Mouse (Mus musculus) skeletal muscle tissue, adult 2 months (tissue): ENCODE data around the gene Stx1b.
A peak's percentile ranks its signal among the peaks of the same experiment; 100 is the strongest.
"Not testable (repeated sequence)": the region's sequence is repeated elsewhere in the genome, so short reads cannot be mapped to it uniquely, and the experiment has no call there.

Source experiments
- DNase-seq: peaks from one replicate; pipeline ENCODE4 v3.0.0-alpha.2; 2012; ENCODE audit warnings: low read depth, low spot score

Gene Stx1b

GRCm38 (mm10) chr7:127824176-127824871 is at the start of gene Stx1b, which contains the start of gene Stx4a:
Gene Stx1b, minus strand, starts transcription at chr7:127824549.
Gene Stx4a, plus strand, starts transcription at chr7:127824294.
- DNase-seq = no peak

GRCm38 (mm10) chr7:127870136-127870821 is 45.9 kb upstream of the Stx1b start:
- DNase-seq = no peak

GRCm38 (mm10) chr7:127869149-127869810 is 44.9 kb upstream of the Stx1b start:
- peak; percentile 68 for DNase-seq

GRCm38 (mm10) chr7:127867641-127868040 is 43.3 kb upstream of the Stx1b start:
- no peak for DNase-seq

- DNase-seq = no peak
Observed at GRCm38 (mm10) chr7:127866434-127866833, 42.1 kb upstream of the Stx1b start.

DNA sequence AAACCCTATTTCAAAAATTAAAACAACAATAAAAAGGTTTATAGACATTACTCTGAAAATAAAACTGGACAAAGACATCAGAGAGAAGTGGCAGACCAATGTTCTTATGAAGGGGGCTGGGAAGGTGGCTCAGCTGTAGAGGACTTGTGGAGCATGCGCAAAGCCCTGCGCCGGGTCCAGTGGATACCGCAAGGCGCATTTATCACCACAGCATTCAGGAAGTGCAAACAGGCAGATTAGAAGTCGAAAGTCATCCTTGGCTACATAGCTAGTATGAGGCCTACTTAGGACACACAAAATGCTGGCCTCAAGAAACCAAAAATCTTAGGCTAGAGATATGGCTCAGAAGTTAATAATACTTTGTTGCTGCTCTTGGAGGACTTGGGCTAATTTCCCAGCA is 33.9 kb upstream of the Stx1b start:
- no peak for DNase-seq

GRCm38 (mm10) chr7:127850906-127851305 is 26.6 kb upstream of the Stx1b start:
- DNase-seq = peak; percentile 87

DNA sequence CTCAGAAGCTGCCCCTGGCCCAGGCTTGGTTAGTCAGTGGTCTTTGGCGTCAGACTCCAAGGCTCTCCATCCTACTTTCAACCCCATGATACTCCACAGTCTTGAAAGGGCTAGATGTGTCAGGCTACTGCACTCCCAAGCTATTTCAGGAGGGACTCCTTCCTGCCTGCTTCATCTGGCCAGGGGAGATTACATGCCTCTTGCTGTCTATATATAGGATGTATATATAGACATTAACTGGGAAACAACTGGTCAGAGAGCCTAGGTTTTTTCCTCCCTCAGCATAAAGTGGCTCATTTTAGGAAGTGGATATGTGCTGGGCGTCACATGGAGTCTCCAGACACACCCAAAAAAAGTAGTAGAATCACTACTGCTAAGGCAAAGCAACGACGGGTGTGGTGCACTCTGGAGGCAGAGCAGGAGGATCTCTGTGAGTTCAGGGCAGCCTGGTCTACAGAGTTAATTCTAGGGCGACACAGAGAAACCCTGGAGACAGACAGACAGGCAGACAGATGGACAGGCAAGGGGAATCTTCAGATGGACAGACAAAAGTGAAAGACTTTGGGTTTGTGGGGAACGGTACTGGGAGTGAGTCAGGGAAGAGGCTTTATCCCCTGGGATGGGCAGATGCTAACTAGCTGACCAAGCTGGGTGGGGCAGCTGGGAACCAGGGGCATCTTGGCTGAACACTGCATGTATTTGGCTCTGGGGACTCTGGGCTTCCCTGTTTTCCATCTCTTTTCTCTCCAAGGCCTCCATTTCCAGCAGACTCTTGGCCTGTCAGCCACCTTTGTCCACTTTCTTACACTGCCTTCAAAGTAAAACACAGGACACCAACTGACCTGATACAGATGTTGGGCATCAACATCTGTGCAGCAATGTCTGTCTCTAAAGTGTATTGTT is 25.9 kb upstream of the Stx1b start:
- DNase-seq = peak; percentile 34

DNA sequence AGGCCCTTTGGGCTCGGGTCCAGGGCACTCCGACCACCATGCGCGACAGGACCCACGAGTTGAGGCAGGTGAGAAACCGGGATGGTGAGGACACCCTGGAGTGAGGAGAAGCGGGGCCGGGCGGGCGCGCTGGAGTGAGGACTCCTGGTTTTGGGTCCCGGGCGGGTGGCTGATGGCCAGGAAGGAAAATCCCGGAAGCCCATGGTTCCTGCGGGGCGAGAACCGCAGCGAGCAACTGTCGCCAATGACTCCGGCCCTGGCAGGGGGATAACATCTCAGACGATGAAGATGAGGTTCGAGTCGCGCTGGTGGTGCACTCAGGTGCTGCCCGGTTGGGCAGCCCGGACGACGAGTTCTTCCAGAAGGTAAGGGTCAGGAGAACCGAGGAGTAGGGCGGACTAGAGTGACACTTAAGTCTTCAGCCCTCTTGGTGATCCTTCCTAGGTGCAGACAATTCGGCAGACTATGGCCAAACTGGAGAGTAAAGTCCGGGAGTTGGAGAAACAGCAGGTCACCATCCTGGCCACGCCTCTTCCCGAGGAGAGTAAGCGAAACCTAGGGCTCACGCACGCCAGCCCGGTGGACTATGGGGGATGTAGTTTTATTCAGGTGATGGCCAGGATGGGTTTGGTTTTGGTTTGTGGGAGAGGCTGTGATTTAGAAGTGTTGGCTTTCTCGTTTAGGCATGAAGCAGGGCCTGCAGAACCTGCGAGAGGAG is 17.8 kb upstream of the Stx1b start:
- DNase-seq = peak; percentile 74

- DNase-seq = peak; percentile 96
Observed at GRCm38 (mm10) chr7:127841340-127842000, 17.1 kb upstream of the Stx1b start.

GRCm38 (mm10) chr7:127840886-127841285 is 16.5 kb upstream of the Stx1b start:
- no peak for DNase-seq

DNA sequence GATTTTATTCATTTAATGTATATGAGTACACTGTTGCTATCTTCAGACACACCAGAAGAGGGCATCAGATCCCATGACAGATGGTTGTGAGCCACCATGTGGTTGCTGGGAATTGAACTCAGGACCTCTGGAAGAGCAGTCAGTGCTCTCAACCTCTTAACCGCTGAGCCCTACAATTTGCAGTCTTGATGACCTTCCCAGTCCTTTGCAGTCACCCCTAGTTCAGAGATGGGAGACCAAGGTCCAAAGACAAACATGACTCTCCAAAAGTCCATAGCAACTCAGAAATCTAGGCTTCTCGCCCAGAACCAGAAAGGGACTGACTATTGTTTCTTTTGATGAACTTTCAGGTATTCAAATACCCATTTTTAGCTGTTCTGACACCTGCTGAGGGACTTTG is 15.7 kb upstream of the Stx1b start:
- not testable (repeated sequence) for DNase-seq

DNA sequence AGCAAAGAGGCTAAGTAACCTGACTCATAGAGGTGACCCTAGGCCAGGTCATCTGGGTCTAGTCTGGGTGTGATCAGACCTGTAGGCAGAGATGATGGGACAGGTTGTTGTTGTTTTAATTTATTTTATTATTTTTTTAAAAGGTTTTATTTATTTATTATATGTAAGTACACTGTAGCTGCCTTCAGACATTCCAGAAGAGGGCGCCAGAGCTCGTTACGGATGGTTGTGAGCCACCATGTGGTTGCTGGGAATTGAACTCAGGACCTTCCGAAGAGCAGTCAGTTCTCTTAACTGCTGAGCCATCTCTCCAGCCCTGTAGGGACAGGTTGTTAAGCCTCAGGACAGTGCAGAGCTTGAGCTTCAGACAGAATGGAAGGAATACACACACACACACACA is 13.5 kb upstream of the Stx1b start:
- DNase-seq = not testable (repeated sequence)

GRCm38 (mm10) chr7:127837473-127837872 is 13.1 kb upstream of the Stx1b start:
- DNase-seq = no peak

- no peak for DNase-seq
Observed at GRCm38 (mm10) chr7:127835550-127835949, 11.2 kb upstream of the Stx1b start.

GRCm38 (mm10) chr7:127823236-127824171 is 845 bp downstream of the Stx1b start:
- DNase-seq = no peak

DNA sequence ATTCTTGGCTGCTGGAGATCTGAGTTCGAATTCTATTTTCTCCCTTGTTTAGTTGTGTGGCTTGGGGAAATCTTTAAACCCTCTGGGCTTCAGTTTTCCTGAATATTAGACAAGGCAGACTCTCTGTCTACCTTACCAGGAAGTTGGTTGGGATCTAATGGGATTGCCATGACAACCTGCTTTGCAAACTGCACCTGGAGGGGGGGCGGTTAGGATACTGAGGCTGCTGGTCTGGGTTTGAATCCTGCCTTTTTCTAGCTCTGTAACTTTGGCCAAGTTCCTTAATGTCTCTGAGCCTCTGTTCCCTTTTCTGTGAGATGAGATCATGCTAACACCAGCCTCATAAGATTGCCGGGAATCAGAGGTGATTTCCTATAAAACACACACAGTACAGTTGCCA is 1.9 kb downstream of the Stx1b start:
- no peak for DNase-seq

GRCm38 (mm10) chr7:127820836-127821509 is 3.4 kb downstream of the Stx1b start:
- DNase-seq = no peak

DNA sequence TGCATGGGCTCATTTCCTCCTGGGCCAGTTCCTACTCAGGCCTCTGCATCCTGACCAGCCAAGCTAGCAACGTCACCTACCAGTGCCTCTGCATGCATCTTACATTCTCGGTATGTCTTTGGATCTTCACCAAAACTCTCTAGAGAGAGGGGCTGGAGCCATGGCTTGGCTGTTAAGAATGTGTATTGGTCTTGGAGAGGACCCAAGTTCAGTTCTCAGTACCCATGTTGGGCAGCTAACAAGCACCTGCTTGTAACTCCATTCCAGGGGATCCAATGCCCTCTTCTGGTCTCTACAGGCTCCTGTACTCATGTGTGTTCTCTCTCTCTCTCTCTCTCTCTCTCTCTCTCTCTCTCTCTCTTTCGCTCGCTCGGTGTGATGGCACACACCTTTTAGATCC is 6.6 kb downstream of the Stx1b start:
- no peak for DNase-seq
